Mouse (Mus musculus) hindbrain, embryonic 11.5 days (tissue): ENCODE data around the gene Trappc10. TPM values are rescaled to one million over a fixed set of nuclear protein-coding genes. Genes with fewer than 3 reads are reported as not detected.

ENCODE experiments used
- ATAC-seq: fragments of 200-750 bp; cut with Nextera tagmentation; 2 replicates; pipeline ENCODE4 v1.8.0; 2017; ENCODE audit warnings: mild to moderate bottlenecking, moderate TSS enrichment, moderate library complexity; ENCODE audit not compliant: low FRiP score
- DNase-seq: peaks from one replicate; pipeline ENCODE4 v3.0.0-alpha.2; 2015; ENCODE audit warnings: low spot score
- H3K27ac ChIP-seq: fragments of 300-500 bp; sonication (generic); 2 replicates; pipeline ENCODE4 v1.5.1; 2014; ENCODE audit warnings: mild to moderate bottlenecking, low read depth, low read length
- H3K27me3 ChIP-seq: fragments of 300-500 bp; sonication (generic); 2 replicates; pipeline ENCODE4 v1.6.1; 2014; ENCODE audit warnings: mild to moderate bottlenecking, low read length, moderate library complexity, mixed read lengths; ENCODE audit not compliant: control insufficient read depth, insufficient read depth
- H3K36me3 ChIP-seq: fragments of 300-500 bp; sonication (generic); 2 replicates; pipeline ENCODE4 v1.6.1; 2014; ENCODE audit warnings: mild to moderate bottlenecking, low read length, moderate library complexity, mixed read lengths; ENCODE audit not compliant: control insufficient read depth, insufficient read depth
- H3K4me1 ChIP-seq: fragments of 300-500 bp; sonication (generic); replicated peaks from 2 replicates; pipeline ENCODE4 v1.6.1; 2014; ENCODE audit warnings: low read length, mixed read lengths; ENCODE audit not compliant: control insufficient read depth, insufficient read depth
- H3K4me2 ChIP-seq: fragments of 300-500 bp; sonication (generic); replicated peaks from 2 replicates; pipeline ENCODE4 v1.6.1; 2014; ENCODE audit warnings: mild to moderate bottlenecking, low read depth, low read length
- H3K4me3 ChIP-seq: fragments of 300-500 bp; sonication (generic); 2 replicates; pipeline ENCODE4 v1.5.1; 2014; ENCODE audit warnings: low read depth, low read length
- H3K9ac ChIP-seq: fragments of 300-500 bp; sonication (generic); 2 replicates; pipeline ENCODE4 v1.6.1; 2014; ENCODE audit warnings: low read depth, low read length
- H3K9me3 ChIP-seq: fragments of 300-500 bp; sonication (generic); 2 replicates; pipeline ENCODE4 v1.6.1; 2016; ENCODE audit warnings: low read length; ENCODE audit not compliant: control insufficient read depth
- WGBS: fragments of 180-500 bp; shearing (Covaris S2); extraction: QIAGEN DNeasy Blood & Tissue Kit; methylation state at CpG from one replicate; pipeline ENCODE4 v1.1.7; 2014; 5-methylcytosine and 5-hydroxymethylcytosine counted together
- polyA plus RNA-seq: library from polyadenylated mRNA; unstranded; fragments of >200 nt; fragmentation: Nextera tagmentation; extraction: Ambion mirVana; gene quantifications from 2 replicates; pipeline ENCODE4 v1.2.1, GENCODE M21; 2014

Gene Trappc10
- polyA plus RNA-seq, 1 experiment from 2014 or later, result 21.2 TPM

- no peaks in the 10 kb centered on the region for H3K27me3 ChIP-seq
- H3K9me3 ChIP-seq, result no peaks in the 10 kb centered on the region
- no peak for DNase-seq
- peaks cover 7% of the 10 kb centered on the region; the same call in 1 of the 2 replicates for H3K36me3 ChIP-seq
- H3K4me3 ChIP-seq, result no peak overlapping the region
- H3K27ac ChIP-seq, result no peak overlapping the region
- 89% methylated on average over 6 of the region's 6 CpGs for WGBS
- H3K4me1 ChIP-seq, result no peaks in the 10 kb centered on the region
- no peak overlapping the region for H3K4me2 ChIP-seq
- no peak overlapping the region for H3K9ac ChIP-seq
- no peak for ATAC-seq
Measured at GRCm38 (mm10) chr10:78285409-78285808, 41.0 kb upstream of the Trappc10 start.

GRCm38 (mm10) chr10:78284812-78285211 is 40.4 kb upstream of the Trappc10 start:
- Histone ChIP-seq H3K9ac (no peak overlapping the region), H3K27me3 (no peaks in the 10 kb centered on the region), H3K27ac (no peak overlapping the region), H3K9me3 (no peaks in the 10 kb centered on the region), H3K4me3 (no peak overlapping the region), H3K36me3 (peaks cover 7% of the 10 kb centered on the region; the same call in 1 of the 2 replicates), H3K4me2 (no peak overlapping the region), H3K4me1 (no peaks in the 10 kb centered on the region)
- ATAC-seq (no peak), DNase-seq (no peak)
- WGBS, result 88% methylated on average over 12 of the region's 12 CpGs

- Histone ChIP-seq H3K27ac (no peak overlapping the region), H3K27me3 (no peaks in the 10 kb centered on the region), H3K36me3 (peaks cover 7% of the 10 kb centered on the region; the same call in 1 of the 2 replicates), H3K4me2 (no peak overlapping the region), H3K4me3 (no peak overlapping the region), H3K9ac (no peak overlapping the region), H3K9me3 (no peaks in the 10 kb centered on the region), H3K4me1 (no peaks in the 10 kb centered on the region)
- WGBS, result 91% methylated on average over 4 of the region's 4 CpGs
- ATAC-seq, result no peak
- DNase-seq, result no peak
Measured at GRCm38 (mm10) chr10:78282411-78282810, 38.0 kb upstream of the Trappc10 start.

- H3K27ac ChIP-seq, result no peak overlapping the region
- peaks cover 5% of the 10 kb centered on the region; the same call in 1 of the 2 replicates for H3K36me3 ChIP-seq
- 86% methylated on average over 9 of the region's 9 CpGs for WGBS
- no peaks in the 10 kb centered on the region for H3K27me3 ChIP-seq
- no peak overlapping the region for H3K9ac ChIP-seq
- H3K9me3 ChIP-seq, result no peaks in the 10 kb centered on the region
- H3K4me2 ChIP-seq, result no peak overlapping the region
- no peaks in the 10 kb centered on the region for H3K4me1 ChIP-seq
- DNase-seq (no peak), ATAC-seq (no peak)
- H3K4me3 ChIP-seq, result no peak overlapping the region
Measured at GRCm38 (mm10) chr10:78280486-78280885, 36.0 kb upstream of the Trappc10 start.

- Histone ChIP-seq H3K27me3 (no peaks in the 10 kb centered on the region), H3K9ac (no peak overlapping the region), H3K4me2 (no peak overlapping the region), H3K4me1 (no peaks in the 10 kb centered on the region), H3K36me3 (peaks cover 2% of the 10 kb centered on the region; the same call in 1 of the 2 replicates), H3K9me3 (no peaks in the 10 kb centered on the region), H3K4me3 (no peak overlapping the region), H3K27ac (no peak overlapping the region)
- WGBS, result 48% methylated on average over 8 of the region's 8 CpGs
- peak; percentile 73 for DNase-seq
- ATAC-seq, result peak; percentile 60
Measured at GRCm38 (mm10) chr10:78279210-78279609, 34.8 kb upstream of the Trappc10 start.

GRCm38 (mm10) chr10:78277835-78278234 is 33.4 kb upstream of the Trappc10 start:
- peaks cover 2% of the 10 kb centered on the region; the same call in 1 of the 2 replicates for H3K36me3 ChIP-seq
- no peak for ATAC-seq

GRCm38 (mm10) chr10:78276242-78276641 is 31.8 kb upstream of the Trappc10 start:
- Histone ChIP-seq H3K27ac (no peak overlapping the region), H3K4me2 (no peak overlapping the region), H3K36me3 (peaks cover 2% of the 10 kb centered on the region; the same call in 1 of the 2 replicates), H3K9me3 (no peaks in the 10 kb centered on the region), H3K4me3 (no peak overlapping the region), H3K27me3 (no peaks in the 10 kb centered on the region), H3K4me1 (no peaks in the 10 kb centered on the region), H3K9ac (no peak overlapping the region)
- ATAC-seq, result no peak
- WGBS, result 97% methylated on average over 4 of the region's 4 CpGs
- DNase-seq, result no peak

More at GRCm38 (mm10) chr10:78277835-78278234, 33.4 kb upstream of the Trappc10 start:
- Histone ChIP-seq H3K4me3 (no peak overlapping the region), H3K4me1 (no peaks in the 10 kb centered on the region), H3K4me2 (no peak overlapping the region), H3K9me3 (no peaks in the 10 kb centered on the region), H3K27me3 (no peaks in the 10 kb centered on the region), H3K27ac (no peak overlapping the region), H3K9ac (no peak overlapping the region)
- 77% methylated on average over 3 of the region's 3 CpGs for WGBS
- no peak for DNase-seq

- no peak overlapping the region for H3K9ac ChIP-seq
- H3K4me3 ChIP-seq, result no peak overlapping the region
- H3K4me1 ChIP-seq, result no peaks in the 10 kb centered on the region
- no peak for ATAC-seq
- no peaks in the 10 kb centered on the region for H3K9me3 ChIP-seq
- H3K4me2 ChIP-seq, result no peak overlapping the region
- H3K27me3 ChIP-seq, result no peaks in the 10 kb centered on the region
- 41% methylated on average over 8 of the region's 9 CpGs for WGBS
- H3K27ac ChIP-seq, result no peak overlapping the region
- H3K36me3 ChIP-seq, result peaks cover 2% of the 10 kb centered on the region; the same call in 1 of the 2 replicates
- DNase-seq, result no peak
Measured at GRCm38 (mm10) chr10:78272932-78273331, 28.5 kb upstream of the Trappc10 start.

GRCm38 (mm10) chr10:78265881-78266280 is 21.4 kb upstream of the Trappc10 start:
- no peaks in the 10 kb centered on the region for H3K36me3 ChIP-seq
- H3K4me2 ChIP-seq, result no peak overlapping the region
- H3K9me3 ChIP-seq, result no peaks in the 10 kb centered on the region
- no peak overlapping the region for H3K27ac ChIP-seq
- DNase-seq (no peak), ATAC-seq (no peak)
- H3K9ac ChIP-seq, result no peak overlapping the region
- H3K4me1 ChIP-seq, result no peaks in the 10 kb centered on the region
- H3K4me3 ChIP-seq, result no peak overlapping the region
- no peaks in the 10 kb centered on the region for H3K27me3 ChIP-seq
- 79% methylated on average over 3 of the region's 3 CpGs for WGBS
